In genomic region chr4:37386882-37387281, GRCm38 (mm10) we compare ENCODE assay signal across 14 mouse cellular contexts.
"Had no signal": no experiment of that assay in that cellular context is flagged by ENCODE, and none has a peak within 500 bp of the region (broad histone marks: within the 10 kb centered on the region; RNA-seq: fewer than 3 reads in every experiment).

No protein-coding gene starts in this region.

- H3K27ac ChIP-seq: layer of hippocampus, adult 2 months; limb, embryonic 13.5 days; liver, embryonic 14.5 days; midbrain, embryonic 10.5 days; neural tube, embryonic 15.5 days had no signal

- H3K4me3 ChIP-seq: layer of hippocampus, adult 2 months; limb, embryonic 13.5 days; midbrain, embryonic 10.5 days; myocyte; neural tube, embryonic 15.5 days had no signal

- DNase-seq: kidney, postnatal 4 days; left cerebral cortex, postnatal 4 days; lung, adult 18-20 months; midbrain, embryonic 14.5 days; right cerebral cortex, postnatal 4 days; spleen, adult 18-20 months; thymus, adult 18-20 months; thymus, postnatal 14 days had no signal

- H3K27me3 ChIP-seq: limb, embryonic 13.5 days; neural tube, embryonic 15.5 days had no signal

- H3K9ac ChIP-seq: limb, embryonic 13.5 days; liver, embryonic 14.5 days; neural tube, embryonic 15.5 days had no signal

- H3K4me2 ChIP-seq: limb, embryonic 13.5 days; neural tube, embryonic 15.5 days had no signal

- H3K36me3 ChIP-seq: limb, embryonic 13.5 days; midbrain, embryonic 10.5 days; neural tube, embryonic 15.5 days had no signal

- H3K9me3 ChIP-seq: limb, embryonic 13.5 days; midbrain, embryonic 10.5 days; neural tube, embryonic 15.5 days had no signal

- H3K4me1 ChIP-seq: limb, embryonic 13.5 days; midbrain, embryonic 10.5 days; neural tube, embryonic 15.5 days had no signal
